Mouse (Mus musculus) c-Kit-negative CD71-positive TER-119-positive erythroid progenitor cells, embryonic 14.5 days (primary cell): ENCODE measurements around the gene Xxylt1.
A peak's percentile ranks its signal among the peaks of the same experiment; 100 is the strongest.

Source experiments
- DNase-seq: peaks from one replicate; pipeline ENCODE4 v3.0.0-alpha.2; 2013; ENCODE audit warnings: low read depth, low spot score

Gene Xxylt1

DNA sequence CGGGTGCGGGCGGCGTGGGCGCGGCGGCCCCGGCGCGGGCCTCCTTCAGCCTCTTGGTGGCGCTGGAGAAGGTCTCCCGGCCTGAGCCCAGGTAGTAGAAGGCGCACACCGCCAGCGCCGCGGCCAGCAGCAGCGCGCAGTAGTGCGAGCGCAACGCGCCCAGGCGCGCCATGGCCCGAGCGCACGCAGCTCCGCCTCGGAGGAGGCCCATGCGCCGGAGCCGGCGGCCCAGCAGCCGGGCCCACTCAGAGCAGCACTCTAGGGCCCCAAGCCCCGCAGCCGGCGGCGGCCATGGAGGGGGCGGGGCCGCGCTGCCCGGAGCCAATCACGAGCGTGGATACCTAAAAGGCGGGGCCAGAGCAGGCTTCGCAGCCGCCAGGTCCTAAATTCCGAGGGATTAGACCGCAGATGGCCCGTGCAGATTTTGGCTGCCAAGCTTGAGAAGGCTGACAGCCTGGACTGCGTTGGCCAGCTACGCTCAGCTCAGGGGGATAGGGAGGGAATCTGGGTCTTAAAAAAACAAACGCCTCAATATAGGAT, at the start of gene Xxylt1:
Xxylt1 (minus strand) TSS at position 308 of the 540 bp plus-strand sequence.
- DNase-seq = peak; percentile 77

GRCm38 (mm10) chr16:31128116-31128515, 46.9 kb upstream of the Xxylt1 start:
- DNase-seq = no peak

DNA sequence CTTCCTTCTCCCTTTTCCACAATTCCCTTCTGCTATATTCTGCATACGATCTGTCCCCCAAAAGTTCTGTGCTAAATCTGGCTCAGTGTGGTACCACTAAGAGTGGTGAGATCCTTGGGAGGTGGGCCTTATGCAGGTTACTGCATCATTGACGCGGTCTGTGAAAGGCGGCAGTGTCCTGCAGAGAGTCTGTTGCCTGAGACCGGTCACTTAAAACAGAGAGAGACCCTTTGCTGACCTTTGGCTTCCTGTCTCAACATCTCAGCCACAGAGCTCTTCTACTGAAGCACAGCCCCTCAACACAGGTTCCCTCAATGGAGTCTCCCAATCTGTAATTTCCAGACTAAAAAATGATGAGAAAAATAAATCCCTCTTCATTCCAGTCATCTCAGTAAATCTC, 43.8 kb upstream of the Xxylt1 start:
- no peak for DNase-seq

DNA sequence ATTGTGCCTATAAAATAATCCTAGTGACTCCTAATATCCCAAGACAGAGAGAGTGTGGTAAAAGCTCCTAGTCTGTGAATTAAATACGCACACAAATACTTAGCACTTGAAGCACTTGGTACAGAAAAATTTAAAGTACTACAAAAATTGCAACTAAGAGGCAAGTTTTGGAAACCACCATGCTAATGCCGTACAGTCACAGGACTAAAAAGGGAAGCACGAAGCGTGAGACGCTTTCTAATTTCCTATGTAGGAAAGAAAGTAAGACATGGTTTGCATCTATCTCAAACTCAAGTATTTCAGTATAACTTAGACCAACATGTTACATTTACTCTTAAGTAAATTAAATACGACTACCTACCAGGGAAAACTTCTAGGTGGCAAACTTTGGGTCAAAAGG, 40.4 kb upstream of the Xxylt1 start:
- no peak for DNase-seq

- DNase-seq = no peak
These were observed 32.4 kb upstream of the Xxylt1 start for GRCm38 (mm10) chr16:31113596-31113995.

DNA sequence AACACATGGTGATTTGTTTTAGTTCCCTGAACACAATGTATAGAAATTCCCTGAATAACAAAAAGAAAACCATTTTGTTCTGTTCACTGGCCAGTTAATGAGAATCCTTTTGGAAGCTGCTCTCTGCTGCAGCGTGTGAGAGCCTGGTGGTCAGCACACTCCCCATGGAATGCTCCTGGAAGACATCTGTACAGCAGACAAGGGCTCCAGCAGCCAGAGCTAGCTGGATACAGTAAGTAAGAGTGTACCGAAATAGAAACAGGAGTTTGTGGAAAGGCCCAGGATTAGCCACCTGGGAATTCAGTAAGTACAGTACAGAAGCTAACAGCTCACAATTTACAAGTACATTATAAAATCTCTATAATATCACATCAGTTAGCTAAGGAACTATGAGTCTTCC, 20.1 kb upstream of the Xxylt1 start:
- DNase-seq = no peak

- DNase-seq = no peak
These were observed 18.7 kb upstream of the Xxylt1 start for GRCm38 (mm10) chr16:31099906-31100305.

DNA sequence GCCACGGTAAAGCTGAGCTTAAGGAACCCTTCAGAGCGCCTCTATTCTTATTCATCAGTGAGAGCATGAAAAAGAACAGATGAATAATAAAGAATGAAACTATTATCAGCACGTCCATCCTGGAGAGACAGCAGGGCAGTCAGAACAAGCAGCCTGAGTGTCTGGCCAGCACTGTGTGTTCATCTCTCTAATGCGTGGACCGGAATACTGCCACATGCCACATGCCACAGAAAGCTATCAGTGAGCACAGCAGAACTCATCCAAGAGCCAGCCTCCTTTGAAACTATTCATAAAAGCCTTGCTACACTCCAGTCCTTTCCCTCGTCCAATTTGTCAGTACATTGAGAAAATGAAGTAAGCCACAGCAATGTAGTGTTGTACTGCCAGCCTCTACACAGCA, 12.8 kb upstream of the Xxylt1 start:
- DNase-seq = no peak

DNA sequence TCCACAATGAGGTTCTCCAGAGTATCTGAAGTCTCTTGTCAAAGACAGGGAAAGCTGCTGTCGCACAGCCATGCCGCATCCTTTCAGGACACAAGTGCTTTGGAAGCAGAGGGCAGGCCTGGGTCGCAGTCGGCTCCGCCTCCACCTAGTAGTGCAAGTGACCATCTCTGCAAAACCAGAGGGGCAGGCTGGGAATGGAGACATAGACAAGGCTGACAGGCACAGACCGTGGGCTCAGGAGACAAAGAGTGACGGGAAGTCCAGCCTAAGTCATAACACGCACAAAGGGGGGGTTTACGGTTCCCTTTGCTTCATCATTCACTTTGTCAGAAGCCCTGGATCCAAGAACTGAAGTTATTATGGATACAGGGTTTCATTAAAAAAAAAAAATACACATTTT, 12.0 kb upstream of the Xxylt1 start:
- no peak for DNase-seq

DNA sequence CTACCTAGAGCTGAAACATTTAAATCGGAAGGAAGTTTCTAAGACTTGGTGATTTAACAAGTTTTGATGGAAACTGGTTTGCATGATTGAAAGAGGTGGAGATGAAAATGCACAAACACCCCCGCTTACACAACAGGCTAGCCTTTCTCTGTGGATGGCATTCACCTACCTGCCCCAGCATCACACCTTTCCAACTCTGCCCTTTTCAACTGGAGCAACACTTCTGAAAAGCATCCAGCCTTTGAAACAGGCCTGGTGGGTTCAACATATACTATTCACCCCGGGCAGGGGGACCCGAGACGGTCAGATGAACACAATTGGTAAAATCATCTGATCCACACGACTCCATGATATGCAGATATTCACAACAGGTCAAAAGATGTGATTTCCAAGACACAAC, 659 bp upstream of the Xxylt1 start:
- no peak for DNase-seq

DNA sequence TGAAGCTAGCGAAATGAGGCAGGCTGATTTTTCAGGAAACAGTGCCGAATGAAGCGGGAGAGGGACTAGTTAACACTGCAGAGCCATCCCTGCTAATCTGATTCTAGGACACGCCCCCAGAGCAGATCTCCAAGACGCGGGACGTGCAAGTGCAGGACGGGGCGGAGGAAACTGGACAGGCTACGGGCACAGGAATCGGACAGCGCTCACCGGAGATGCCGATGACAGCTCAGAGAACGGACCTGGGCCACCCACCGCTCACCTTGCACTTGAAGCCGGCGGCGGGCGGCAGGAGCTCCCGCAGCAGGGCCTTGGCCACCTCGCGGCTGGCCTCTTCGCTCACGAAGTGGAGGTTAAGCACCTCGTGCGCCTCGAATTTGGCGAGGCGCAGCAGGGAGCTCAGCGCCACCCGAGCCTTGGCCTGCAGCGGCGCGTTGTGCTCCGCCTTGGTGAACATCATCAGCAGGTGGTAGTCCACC, 620 bp downstream of the Xxylt1 start:
- DNase-seq = peak; percentile 37

DNA sequence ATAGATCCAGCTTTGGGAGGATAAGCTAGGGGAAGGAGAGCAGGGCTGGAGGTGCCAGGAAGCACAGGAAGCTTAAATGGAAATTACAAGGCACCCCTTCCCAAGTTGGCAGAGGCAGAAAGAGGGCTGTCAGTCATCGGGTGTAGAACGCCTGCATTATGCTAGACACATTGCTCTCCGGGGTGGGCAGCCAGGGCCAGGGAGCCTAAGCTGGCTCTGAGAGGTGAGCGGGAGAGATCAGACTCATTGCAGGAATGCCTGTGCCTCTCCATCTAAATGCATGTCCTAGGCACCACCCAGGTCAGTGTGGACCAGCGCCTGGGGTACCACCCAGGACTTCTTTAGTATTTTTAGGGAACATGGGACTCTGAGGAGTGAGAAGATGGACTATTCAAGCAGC, 3.8 kb downstream of the Xxylt1 start:
- no peak for DNase-seq

GRCm38 (mm10) chr16:31076436-31076835, 4.8 kb downstream of the Xxylt1 start:
- no peak for DNase-seq

GRCm38 (mm10) chr16:31074324-31074908, 6.8 kb downstream of the Xxylt1 start:
- DNase-seq = no peak

DNA sequence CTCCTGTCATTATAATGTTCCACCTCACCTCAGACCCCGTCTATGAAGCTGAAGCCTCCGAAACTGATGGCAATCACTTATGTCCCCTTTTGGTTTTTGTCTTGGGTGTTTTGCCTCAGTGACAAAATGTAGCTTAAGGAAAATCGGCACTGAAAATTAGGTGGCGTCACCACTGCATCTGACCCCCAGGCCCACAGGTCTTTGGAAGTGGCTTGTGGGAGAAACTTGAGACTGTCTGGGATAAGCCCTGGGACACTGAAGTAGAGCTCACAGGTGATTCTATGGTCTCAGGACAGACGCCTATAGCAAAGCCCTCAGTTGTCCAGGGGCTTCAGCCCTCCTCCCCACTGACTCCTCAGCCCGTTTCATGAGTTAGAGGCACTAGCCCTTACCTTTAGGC, 9.5 kb downstream of the Xxylt1 start:
- no peak for DNase-seq

GRCm38 (mm10) chr16:31070358-31071133, 10.7 kb downstream of the Xxylt1 start:
- DNase-seq = no peak

GRCm38 (mm10) chr16:31069211-31070166, 11.7 kb downstream of the Xxylt1 start:
- DNase-seq = no peak

DNA sequence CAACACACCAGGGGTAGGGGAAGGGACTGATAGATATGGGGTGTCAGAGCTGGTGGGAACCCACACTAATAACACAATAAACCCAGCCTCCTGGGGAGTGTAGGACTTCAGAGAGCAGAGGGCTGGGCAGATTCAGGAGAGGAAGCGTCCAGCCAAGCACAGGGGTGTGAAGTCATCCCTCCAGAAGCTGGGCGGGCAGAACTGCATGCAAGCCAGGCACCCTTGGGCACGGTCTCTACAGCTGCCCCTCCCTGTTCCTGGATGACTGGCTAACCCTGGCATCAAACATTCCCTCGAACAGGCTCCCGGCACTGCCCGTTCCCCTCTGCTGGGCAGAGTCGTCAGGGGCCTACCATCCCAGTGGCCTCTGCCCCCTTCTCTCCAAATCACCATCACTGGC, 13.0 kb downstream of the Xxylt1 start:
- no peak for DNase-seq

GRCm38 (mm10) chr16:31066344-31067098, 14.7 kb downstream of the Xxylt1 start:
- DNase-seq = no peak

DNA sequence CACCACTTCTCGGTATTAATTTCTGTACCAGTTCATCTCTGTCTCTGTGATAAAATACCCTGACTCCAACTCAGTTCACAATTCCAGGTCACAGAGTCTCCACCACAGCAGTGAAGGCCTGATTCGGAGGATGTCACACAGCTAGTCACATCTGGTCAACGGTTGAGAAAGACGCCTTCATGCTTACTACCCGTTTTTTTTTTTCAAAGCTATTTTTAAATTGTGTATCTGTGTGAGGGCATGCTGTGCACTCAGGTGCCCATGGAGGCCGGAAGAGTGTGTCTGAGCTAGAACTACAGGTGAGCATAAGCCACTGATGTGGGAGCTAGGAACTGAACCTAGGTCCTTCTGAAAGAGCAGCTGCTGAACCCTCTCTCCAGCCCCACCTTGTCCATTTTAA, 16.4 kb downstream of the Xxylt1 start:
- DNase-seq = no peak

GRCm38 (mm10) chr16:31062918-31063317, 18.3 kb downstream of the Xxylt1 start:
- DNase-seq = no peak
